Mouse (Mus musculus): ENCODE results near the gene Nat8. TPM values are rescaled to one million over a fixed set of nuclear protein-coding genes. Genes with fewer than 3 reads are reported as not detected.
"Not testable (repeated sequence)": the region's sequence is repeated elsewhere in the genome, so short reads cannot be mapped to it uniquely, and the experiment has no call there.

Gene Nat8
- polyA plus RNA-seq, 1 experiment from 2014 or later: 0.33 TPM

DNA sequence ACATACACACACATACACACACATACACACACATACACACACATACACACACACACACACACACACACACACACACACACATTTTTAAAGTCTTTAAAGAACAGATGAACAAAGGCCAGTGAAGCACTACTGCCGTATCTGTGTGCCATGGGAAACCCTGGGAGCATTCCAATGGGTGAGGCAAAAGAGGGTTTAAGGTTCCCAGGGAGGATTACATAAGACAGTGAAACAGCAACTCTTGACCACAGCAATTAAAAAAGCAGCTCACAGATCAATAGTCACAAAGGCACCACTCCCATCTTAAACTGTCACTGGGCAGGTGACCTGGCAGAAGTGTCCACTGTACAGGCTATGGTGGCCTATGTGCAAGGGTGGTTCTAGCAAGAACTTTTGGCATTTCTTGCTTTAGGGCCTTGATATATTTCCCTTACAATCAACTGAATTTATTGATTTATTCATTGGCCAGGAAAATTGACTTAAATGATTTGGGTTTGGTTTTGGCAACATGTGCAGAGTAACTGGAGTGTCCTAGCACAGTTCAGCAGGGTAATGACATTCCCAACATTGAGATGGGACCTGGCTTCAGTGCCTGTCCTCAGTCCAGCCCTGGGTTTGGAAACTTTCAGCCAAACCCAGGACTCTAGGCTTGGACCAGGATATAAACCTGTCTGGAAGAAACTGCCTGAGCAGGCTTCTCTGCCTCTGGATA lies 8.3 kb downstream of the Nat8 start:
- no peaks in the 10 kb centered on the region for H3K27me3 ChIP-seq (ENCODE audit: control insufficient read depth, insufficient read depth, low read depth, low read length)
- 92% methylated on average over 1 of the region's 1 CpGs for WGBS
- no peak overlapping the region for H3K4me2 ChIP-seq (ENCODE audit: low read length)
- H3K27ac ChIP-seq (ENCODE audit: low read length): no peak overlapping the region
- H3K4me1 ChIP-seq (ENCODE audit: control insufficient read depth, insufficient read depth, low read length): no peaks in the 10 kb centered on the region
- H3K4me3 ChIP-seq (ENCODE audit: low read depth, low read length): no peak overlapping the region
- ATAC-seq: no peak
- H3K36me3 ChIP-seq (ENCODE audit: control insufficient read depth, insufficient read depth, low read length): no peaks in the 10 kb centered on the region
- no peak overlapping the region for H3K9ac ChIP-seq (ENCODE audit: low read depth, low read length)
- no peaks in the 10 kb centered on the region for H3K9me3 ChIP-seq (replicated peaks; ENCODE audit: control insufficient read depth, low read length, poor library complexity, severe bottlenecking)

DNA sequence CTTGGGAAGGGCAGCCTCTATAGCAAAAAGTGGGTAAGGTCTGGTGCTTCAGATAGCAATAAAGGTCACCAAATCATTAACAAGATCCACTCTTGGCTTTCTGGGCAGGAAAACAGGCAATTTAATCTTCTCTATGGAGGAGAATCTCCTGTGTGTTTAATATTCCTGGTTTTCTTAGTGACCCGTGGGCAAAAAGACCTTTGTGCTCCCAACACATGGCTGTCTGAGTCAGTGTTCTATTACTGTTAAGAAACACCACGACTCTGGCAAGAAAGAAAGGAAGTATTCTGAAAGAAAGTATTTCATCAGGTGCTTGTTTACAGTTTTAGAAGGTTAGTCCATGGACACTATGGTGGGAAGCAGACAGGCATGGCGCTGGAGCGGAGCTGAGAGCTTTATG lies 9.6 kb downstream of the Nat8 start:
- 88% methylated on average over 4 of the region's 4 CpGs for WGBS

DNA sequence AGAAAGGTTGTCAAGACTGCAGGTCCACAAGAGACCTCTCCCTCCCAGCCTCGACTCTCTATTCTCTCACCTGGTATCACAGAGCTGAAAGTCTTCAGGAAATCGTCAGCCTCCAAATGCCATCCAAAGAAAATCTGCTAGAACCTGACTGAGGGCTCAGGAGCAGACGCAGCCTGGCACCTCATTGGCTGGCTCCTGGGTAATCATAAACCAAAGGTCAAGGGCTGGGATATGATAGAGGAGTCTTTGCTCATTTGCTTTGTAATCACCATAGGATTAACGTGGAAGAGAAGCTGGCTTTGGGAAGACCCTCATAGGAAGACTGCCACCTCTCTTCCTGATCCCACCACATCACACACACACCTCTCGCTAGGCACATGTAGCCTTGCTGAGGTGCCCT lies 11.0 kb downstream of the Nat8 start, which contains the start of the genes Nat8f6 and Nat8f5:
Gene Nat8f6 (minus strand): TSS at position 118 of the 400 bp plus-strand sequence.
Gene Nat8f5 (minus strand): TSS at position 136 of the 400 bp plus-strand sequence.
- ATAC-seq: no peak
- Histone ChIP-seq H3K4me3 (ENCODE audit: low read depth, low read length) (no peak within 1 kb of the TSS), H3K9me3 (replicated peaks; ENCODE audit: control insufficient read depth, low read length, poor library complexity, severe bottlenecking) (no peaks in the 10 kb centered on the region), H3K27ac (ENCODE audit: low read length) (no peak within 1 kb of the TSS), H3K36me3 (ENCODE audit: control insufficient read depth, insufficient read depth, low read length) (no peaks in the 10 kb centered on the region), H3K27me3 (ENCODE audit: control insufficient read depth, insufficient read depth, low read depth, low read length) (no peaks in the 10 kb centered on the region), H3K4me2 (ENCODE audit: low read length) (no peak within 1 kb of the TSS), H3K9ac (ENCODE audit: low read depth, low read length) (no peak within 1 kb of the TSS), H3K4me1 (ENCODE audit: control insufficient read depth, insufficient read depth, low read length) (no peaks in the 10 kb centered on the region)
- 92% methylated on average over 5 of the region's 5 CpGs for WGBS

More for the DNA sequence above, 9.6 kb downstream of the Nat8 start:
- Histone ChIP-seq H3K36me3 (ENCODE audit: control insufficient read depth, insufficient read depth, low read length) (no peaks in the 10 kb centered on the region), H3K27me3 (ENCODE audit: control insufficient read depth, insufficient read depth, low read depth, low read length) (no peaks in the 10 kb centered on the region), H3K9ac (ENCODE audit: low read depth, low read length) (no peak overlapping the region), H3K4me3 (ENCODE audit: low read depth, low read length) (no peak overlapping the region), H3K4me1 (ENCODE audit: control insufficient read depth, insufficient read depth, low read length) (no peaks in the 10 kb centered on the region), H3K4me2 (ENCODE audit: low read length) (no peak overlapping the region), H3K27ac (ENCODE audit: low read length) (no peak overlapping the region), H3K9me3 (replicated peaks; ENCODE audit: control insufficient read depth, low read length, poor library complexity, severe bottlenecking) (no peaks in the 10 kb centered on the region)
- no peak for ATAC-seq

DNA sequence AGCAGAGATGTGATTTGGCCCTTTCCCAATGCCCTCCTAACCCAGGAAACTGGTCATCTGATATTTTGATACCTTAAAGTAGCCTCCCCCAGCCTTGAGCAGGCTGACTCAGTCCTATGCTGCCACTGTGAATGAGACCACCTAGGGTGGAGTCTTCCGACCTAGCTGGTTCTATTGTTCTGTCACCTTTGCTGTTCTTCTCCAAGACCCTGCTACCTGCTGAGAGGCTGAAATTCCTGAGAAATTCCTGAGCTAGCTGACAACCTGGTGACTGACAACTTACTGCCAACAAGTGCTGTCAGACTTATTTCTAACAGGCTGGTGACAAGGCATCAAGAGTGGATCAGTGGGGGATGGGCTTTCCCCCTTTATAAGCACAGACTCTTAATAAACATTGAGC lies 13.5 kb downstream of the Nat8 start:
- H3K9me3 ChIP-seq (replicated peaks; ENCODE audit: control insufficient read depth, low read length, poor library complexity, severe bottlenecking): no peaks in the 10 kb centered on the region
- H3K4me2 ChIP-seq (ENCODE audit: low read length): no peak overlapping the region
- no peaks in the 10 kb centered on the region for H3K4me1 ChIP-seq (ENCODE audit: control insufficient read depth, insufficient read depth, low read length)
- no peaks in the 10 kb centered on the region for H3K27me3 ChIP-seq (ENCODE audit: control insufficient read depth, insufficient read depth, low read depth, low read length)
- no peak for ATAC-seq
- H3K27ac ChIP-seq (ENCODE audit: low read length): no peak overlapping the region
- H3K9ac ChIP-seq (ENCODE audit: low read depth, low read length): no peak overlapping the region
- H3K36me3 ChIP-seq (ENCODE audit: control insufficient read depth, insufficient read depth, low read length): no peaks in the 10 kb centered on the region
- WGBS: 19% methylated on average over 1 of the region's 1 CpGs
- no peak overlapping the region for H3K4me3 ChIP-seq (ENCODE audit: low read depth, low read length)

DNA sequence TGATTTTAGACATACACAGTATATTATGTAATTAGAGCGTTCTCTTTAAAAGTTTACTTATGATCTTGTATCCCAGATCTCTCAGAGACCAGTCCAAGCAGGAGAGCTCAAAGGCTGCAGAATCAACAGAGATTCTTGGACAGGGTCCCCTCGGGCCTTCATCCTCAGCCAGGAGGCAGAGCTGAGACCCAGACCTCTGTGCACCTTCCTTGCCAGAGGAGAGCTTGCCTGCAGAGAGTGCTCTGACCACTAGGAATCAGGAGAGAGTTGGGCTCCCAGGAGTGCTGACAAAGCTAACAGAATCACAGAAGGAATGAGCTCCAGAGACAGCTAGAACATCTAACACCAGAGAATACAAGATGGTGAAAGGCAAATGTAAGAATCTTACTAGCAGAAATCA lies 18.5 kb downstream of the Nat8 start:
- ATAC-seq: no peak
- no peak overlapping the region for H3K4me3 ChIP-seq (ENCODE audit: low read depth, low read length)
- WGBS: 92% methylated on average over 2 of the region's 2 CpGs

DNA sequence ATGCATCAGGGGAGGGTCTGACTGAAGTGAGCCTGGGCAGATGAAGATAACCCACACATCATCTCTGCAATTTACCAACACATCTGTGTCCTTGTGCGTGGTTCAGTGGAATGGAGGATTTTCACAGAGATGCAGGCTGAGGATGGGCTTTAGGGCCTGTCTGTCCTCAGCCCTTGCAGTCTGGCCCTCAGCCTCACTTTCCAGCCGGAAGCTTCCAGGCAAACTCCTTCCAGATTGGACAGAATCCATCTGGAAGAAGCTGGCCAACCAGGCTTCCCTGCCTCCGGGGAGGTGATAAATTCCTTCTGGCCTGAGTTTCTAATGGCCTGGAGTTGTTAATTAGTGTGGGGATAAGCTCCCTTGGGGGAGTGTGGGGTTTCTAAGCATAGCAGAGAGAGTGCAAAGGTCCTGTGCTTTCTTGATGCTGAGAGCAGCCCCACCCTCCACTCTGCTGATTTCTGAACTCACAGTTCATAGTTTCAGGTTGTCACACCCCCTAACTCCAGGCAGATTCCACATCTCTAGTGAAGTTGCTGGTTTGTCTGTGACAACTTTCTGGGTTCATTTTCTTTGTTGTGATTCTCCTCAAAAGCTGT lies 20.8 kb downstream of the Nat8 start:
- H3K9ac ChIP-seq (ENCODE audit: low read depth, low read length); H3K4me1 ChIP-seq (ENCODE audit: control insufficient read depth, insufficient read depth, low read length); H3K27ac ChIP-seq (ENCODE audit: low read length); H3K27me3 ChIP-seq (ENCODE audit: control insufficient read depth, insufficient read depth, low read depth, low read length); ATAC-seq; H3K36me3 ChIP-seq (ENCODE audit: control insufficient read depth, insufficient read depth, low read length); H3K4me2 ChIP-seq (ENCODE audit: low read length); H3K9me3 ChIP-seq (replicated peaks; ENCODE audit: control insufficient read depth, low read length, poor library complexity, severe bottlenecking); H3K4me3 ChIP-seq (ENCODE audit: low read depth, low read length): not testable (repeated sequence)
- 78% methylated on average over 2 of the region's 3 CpGs for WGBS

More for the DNA sequence above, 18.5 kb downstream of the Nat8 start:
- Histone ChIP-seq H3K27me3 (ENCODE audit: control insufficient read depth, insufficient read depth, low read depth, low read length) (no peaks in the 10 kb centered on the region), H3K9ac (ENCODE audit: low read depth, low read length) (no peak overlapping the region), H3K36me3 (ENCODE audit: control insufficient read depth, insufficient read depth, low read length) (no peaks in the 10 kb centered on the region), H3K27ac (ENCODE audit: low read length) (no peak overlapping the region), H3K4me1 (ENCODE audit: control insufficient read depth, insufficient read depth, low read length) (no peaks in the 10 kb centered on the region), H3K4me2 (ENCODE audit: low read length) (no peak overlapping the region), H3K9me3 (replicated peaks; ENCODE audit: control insufficient read depth, low read length, poor library complexity, severe bottlenecking) (no peaks in the 10 kb centered on the region)

DNA sequence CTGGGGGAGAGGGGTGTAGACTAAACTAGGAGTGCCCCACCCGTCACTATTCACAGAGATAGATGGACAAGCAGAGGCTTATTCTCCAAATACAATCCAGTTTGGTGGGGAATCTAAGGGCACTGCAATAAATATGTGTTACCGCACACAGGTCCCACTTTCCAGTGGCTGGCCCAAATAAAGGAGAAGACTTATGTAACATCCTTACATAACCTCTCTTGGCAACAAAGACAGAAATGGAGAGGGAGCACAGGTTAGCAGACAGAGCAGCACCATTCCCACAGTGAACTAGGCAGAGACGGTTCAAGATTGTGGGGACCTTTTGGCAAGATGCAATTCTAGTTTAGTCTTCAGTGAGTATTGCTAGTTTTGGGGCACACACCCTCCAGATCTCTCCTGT lies 21.4 kb downstream of the Nat8 start:
- WGBS: 95% methylated on average over 2 of the region's 3 CpGs
- not testable (repeated sequence) for H3K9me3 ChIP-seq (replicated peaks; ENCODE audit: control insufficient read depth, low read length, poor library complexity, severe bottlenecking); ATAC-seq; H3K9ac ChIP-seq (ENCODE audit: low read depth, low read length); H3K4me3 ChIP-seq (ENCODE audit: low read depth, low read length); H3K27me3 ChIP-seq (ENCODE audit: control insufficient read depth, insufficient read depth, low read depth, low read length); H3K4me1 ChIP-seq (ENCODE audit: control insufficient read depth, insufficient read depth, low read length); H3K27ac ChIP-seq (ENCODE audit: low read length); H3K36me3 ChIP-seq (ENCODE audit: control insufficient read depth, insufficient read depth, low read length); H3K4me2 ChIP-seq (ENCODE audit: low read length)

DNA sequence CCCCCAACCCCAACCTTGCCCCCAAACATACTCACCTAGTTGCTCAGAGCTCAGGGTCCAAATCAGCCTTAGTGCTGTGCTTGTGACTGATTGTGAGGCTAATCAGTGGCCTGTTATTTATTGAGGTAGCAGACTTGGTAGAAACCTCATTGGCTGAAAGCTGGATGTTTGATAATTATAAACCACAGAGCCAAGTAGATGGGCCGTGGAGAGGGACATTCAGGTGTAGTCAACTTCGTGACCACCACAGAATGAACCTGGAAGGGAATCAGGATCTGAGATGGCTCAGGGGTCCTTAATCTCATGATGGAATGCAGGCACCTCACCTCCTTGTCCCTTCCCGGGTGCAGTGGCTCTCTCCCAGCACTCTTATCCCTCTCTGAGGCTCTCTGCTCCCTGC lies 22.1 kb downstream of the Nat8 start:
- H3K27ac ChIP-seq (ENCODE audit: low read length): not testable (repeated sequence)
- 80% methylated on average over 2 of the region's 3 CpGs for WGBS

DNA sequence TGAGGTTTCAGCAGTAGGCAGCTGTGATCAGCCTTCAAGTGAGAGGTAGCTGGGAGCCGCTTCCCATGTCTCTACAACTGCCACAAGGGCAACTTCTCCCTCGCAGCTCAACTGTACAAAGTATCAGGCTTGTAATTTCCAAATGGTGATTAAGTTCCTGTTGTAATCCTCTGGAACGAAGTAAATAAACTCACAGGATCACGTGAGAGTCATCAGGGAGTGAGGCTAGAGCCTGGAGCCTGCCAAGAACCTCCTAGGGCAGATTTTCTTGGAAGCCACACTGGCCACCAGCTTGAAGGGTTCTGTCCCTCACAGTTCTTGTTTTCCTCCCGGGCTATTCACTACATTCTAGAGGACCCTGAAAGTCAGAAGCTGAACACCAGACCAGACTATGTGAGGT lies 28.7 kb downstream of the Nat8 start:
- H3K36me3 ChIP-seq (ENCODE audit: control insufficient read depth, insufficient read depth, low read length); H3K9me3 ChIP-seq (replicated peaks; ENCODE audit: control insufficient read depth, low read length, poor library complexity, severe bottlenecking); H3K27ac ChIP-seq (ENCODE audit: low read length); H3K9ac ChIP-seq (ENCODE audit: low read depth, low read length); H3K4me2 ChIP-seq (ENCODE audit: low read length); ATAC-seq; H3K27me3 ChIP-seq (ENCODE audit: control insufficient read depth, insufficient read depth, low read depth, low read length); H3K4me3 ChIP-seq (ENCODE audit: low read depth, low read length); H3K4me1 ChIP-seq (ENCODE audit: control insufficient read depth, insufficient read depth, low read length): not testable (repeated sequence)
- 66% methylated on average over 5 of the region's 5 CpGs for WGBS

More for the DNA sequence above, 22.1 kb downstream of the Nat8 start:
- H3K4me3 ChIP-seq (ENCODE audit: low read depth, low read length); H3K9me3 ChIP-seq (replicated peaks; ENCODE audit: control insufficient read depth, low read length, poor library complexity, severe bottlenecking); H3K36me3 ChIP-seq (ENCODE audit: control insufficient read depth, insufficient read depth, low read length); H3K4me1 ChIP-seq (ENCODE audit: control insufficient read depth, insufficient read depth, low read length); H3K27me3 ChIP-seq (ENCODE audit: control insufficient read depth, insufficient read depth, low read depth, low read length); ATAC-seq; H3K4me2 ChIP-seq (ENCODE audit: low read length); H3K9ac ChIP-seq (ENCODE audit: low read depth, low read length): not testable (repeated sequence)

Data from midbrain, embryonic 16.5 days (tissue).